Mouse (Mus musculus): Measurements from ENCODE around the gene Gosr2. TPM values are rescaled to one million over a fixed set of nuclear protein-coding genes. Genes with fewer than 3 reads are reported as not detected.

The Gosr2 gene
- total and polyA plus RNA-seq, 3 experiments, result 33.2 to 49.7 (median 37.8) TPM

DNA sequence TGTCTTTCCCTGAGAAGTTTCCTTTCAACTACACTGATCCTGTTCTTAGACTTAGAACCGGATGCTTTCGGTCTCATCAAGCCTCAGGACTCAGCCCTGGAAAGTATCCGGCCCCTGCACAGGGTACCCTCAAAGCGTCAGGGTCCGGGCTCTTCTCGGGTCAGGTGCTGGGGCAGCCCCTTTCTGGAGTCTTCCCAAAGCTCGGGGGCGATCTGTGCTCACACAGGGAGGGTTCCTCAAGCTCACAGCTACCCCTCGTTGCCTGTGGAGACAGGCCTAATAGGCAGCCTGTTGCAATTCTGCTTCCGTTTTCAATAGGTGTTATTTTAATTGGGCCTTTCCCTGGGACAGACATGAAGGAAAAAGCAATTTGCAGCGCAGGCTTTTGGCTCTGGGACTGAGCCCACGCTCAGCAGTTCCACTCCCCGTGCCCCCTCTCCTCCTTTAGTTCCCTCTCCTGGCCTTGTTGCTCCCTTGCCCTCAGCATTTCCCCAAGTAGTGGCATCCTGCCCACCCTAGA is 30.7 kb downstream of the Gosr2 start:
- Histone ChIP-seq H3K4me1 (ENCODE audit: control insufficient read depth, insufficient read depth, low read length) (no peaks in the 10 kb centered on the region), H3K27me3 (ENCODE audit: control insufficient read depth, insufficient read depth, low read length) (no peaks in the 10 kb centered on the region; the same call in 1 of the 2 replicates), H3K27ac (no peak overlapping the region), H3K9ac (ENCODE audit: low read depth, low read length) (no peak overlapping the region), H3K4me3 (no peak overlapping the region), H3K79me2 (replicated peaks; ENCODE audit: control insufficient read depth, insufficient read depth, low read length) (no peaks in the 10 kb centered on the region), H3K36me3 (ENCODE audit: control insufficient read depth, insufficient read depth, low read length) (no peaks in the 10 kb centered on the region)
- intact Hi-C loops (cut with DNase I), result no loop called here
- 57% methylated on average over 13 of the region's 13 CpGs for WGBS
- no peak for TF ChIP-seq EP300 (IDR thresholded peaks at IDR 0.05; ENCODE audit: insufficient read depth, low read depth, low read length)
- TF ChIP-seq POLR2A (IDR thresholded peaks at IDR 0.05; ENCODE audit: insufficient read depth, low read depth, low read length), result no peak
- no peak for TF ChIP-seq CTCF (IDR thresholded peaks at IDR 0.05)
- no peak for DNase-seq

GRCm38 (mm10) chr11:103666181-103666906 is 31.4 kb downstream of the Gosr2 start:
- intact Hi-C loops (cut with DNase I), result no loop called here
- Histone ChIP-seq H3K27ac (no peak overlapping the region), H3K4me3 (no peak overlapping the region), H3K9ac (ENCODE audit: low read depth, low read length) (no peak overlapping the region), H3K27me3 (ENCODE audit: control insufficient read depth, insufficient read depth, low read length) (no peaks in the 10 kb centered on the region; the same call in 1 of the 2 replicates), H3K36me3 (ENCODE audit: control insufficient read depth, insufficient read depth, low read length) (no peaks in the 10 kb centered on the region), H3K4me1 (ENCODE audit: control insufficient read depth, insufficient read depth, low read length) (no peaks in the 10 kb centered on the region), H3K79me2 (replicated peaks; ENCODE audit: control insufficient read depth, insufficient read depth, low read length) (no peaks in the 10 kb centered on the region)
- WGBS, result 27% methylated on average over 10 of the region's 10 CpGs
- no peak for DNase-seq
- no peak for TF ChIP-seq EP300 (IDR thresholded peaks at IDR 0.05; ENCODE audit: insufficient read depth, low read depth, low read length)
- no peak for TF ChIP-seq POLR2A (IDR thresholded peaks at IDR 0.05; ENCODE audit: insufficient read depth, low read depth, low read length)
- no peak for TF ChIP-seq CTCF (IDR thresholded peaks at IDR 0.05)

DNA sequence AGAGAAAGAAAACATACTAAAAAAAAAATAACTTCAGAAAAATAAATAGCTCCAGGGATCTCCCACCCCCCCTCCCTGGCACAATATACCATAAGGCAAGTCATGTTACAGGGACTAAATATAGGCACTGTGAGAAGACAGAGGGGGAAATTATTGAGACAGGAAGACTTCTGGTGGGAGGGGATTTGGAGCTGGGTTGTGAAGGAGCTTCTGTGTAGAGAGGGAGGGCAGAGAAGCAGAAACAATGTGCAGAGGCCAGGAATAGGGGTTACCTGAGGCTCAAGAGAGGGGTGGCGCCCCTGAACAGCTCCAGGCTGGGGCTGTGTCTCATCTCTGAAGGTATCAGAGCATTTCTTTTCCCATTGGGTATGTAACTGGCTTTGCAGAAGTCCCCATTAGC is 32.0 kb downstream of the Gosr2 start:
- no peaks in the 10 kb centered on the region for H3K36me3 ChIP-seq (ENCODE audit: control insufficient read depth, insufficient read depth, low read length)
- intact Hi-C loops (cut with DNase I), result no loop called here
- 50% methylated on average over 1 of the region's 1 CpGs for WGBS
- H3K4me3 ChIP-seq, result no peak overlapping the region
- H3K9ac ChIP-seq (ENCODE audit: low read depth, low read length), result no peak overlapping the region
- no peaks in the 10 kb centered on the region; the same call in 1 of the 2 replicates for H3K27me3 ChIP-seq (ENCODE audit: control insufficient read depth, insufficient read depth, low read length)
- no peak for TF ChIP-seq CTCF (IDR thresholded peaks at IDR 0.05)
- TF ChIP-seq POLR2A (IDR thresholded peaks at IDR 0.05; ENCODE audit: insufficient read depth, low read depth, low read length), result no peak
- TF ChIP-seq EP300 (IDR thresholded peaks at IDR 0.05; ENCODE audit: insufficient read depth, low read depth, low read length), result no peak
- no peak overlapping the region for H3K27ac ChIP-seq
- no peaks in the 10 kb centered on the region for H3K4me1 ChIP-seq (ENCODE audit: control insufficient read depth, insufficient read depth, low read length)
- DNase-seq, result no peak
- no peaks in the 10 kb centered on the region for H3K79me2 ChIP-seq (replicated peaks; ENCODE audit: control insufficient read depth, insufficient read depth, low read length)

- H3K4me1 ChIP-seq (ENCODE audit: control insufficient read depth, insufficient read depth, low read length), result no peaks in the 10 kb centered on the region
- H3K36me3 ChIP-seq (ENCODE audit: control insufficient read depth, insufficient read depth, low read length), result no peaks in the 10 kb centered on the region
- H3K4me3 ChIP-seq, result no peak overlapping the region
- intact Hi-C loops (cut with DNase I), result no loop called here
- TF ChIP-seq EP300 (IDR thresholded peaks at IDR 0.05; ENCODE audit: insufficient read depth, low read depth, low read length) (no peak), CTCF (IDR thresholded peaks at IDR 0.05) (no peak), POLR2A (IDR thresholded peaks at IDR 0.05; ENCODE audit: insufficient read depth, low read depth, low read length) (no peak)
- H3K79me2 ChIP-seq (replicated peaks; ENCODE audit: control insufficient read depth, insufficient read depth, low read length), result no peaks in the 10 kb centered on the region
- no peak for DNase-seq
- H3K27ac ChIP-seq, result no peak overlapping the region
- no peak overlapping the region for H3K9ac ChIP-seq (ENCODE audit: low read depth, low read length)
- WGBS, result 80% methylated on average over 8 of the region's 8 CpGs
- H3K27me3 ChIP-seq (ENCODE audit: control insufficient read depth, insufficient read depth, low read length), result no peaks in the 10 kb centered on the region; the same call in 1 of the 2 replicates
These were observed 34.6 kb downstream of the Gosr2 start for GRCm38 (mm10) chr11:103663119-103663518.

DNA sequence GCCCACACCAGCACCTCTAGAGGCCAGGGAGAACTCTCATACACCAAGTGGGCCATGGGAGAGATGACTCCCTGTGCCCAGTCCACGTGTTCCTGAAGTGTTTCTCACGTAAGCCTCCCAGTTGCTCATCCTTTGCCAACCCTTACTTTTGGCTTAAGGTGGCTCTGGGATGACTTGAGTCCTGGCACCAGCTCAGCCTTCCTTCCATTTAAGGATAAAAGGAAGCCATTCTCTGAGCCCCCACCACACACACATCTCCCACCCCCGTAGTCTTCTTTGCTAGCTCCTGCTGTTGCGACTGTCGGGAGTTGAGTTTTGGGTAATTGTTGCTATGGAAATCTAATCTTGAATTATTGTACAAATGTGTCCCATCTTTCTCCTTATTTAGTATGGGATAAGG is 35.2 kb downstream of the Gosr2 start:
- Histone ChIP-seq H3K79me2 (replicated peaks; ENCODE audit: control insufficient read depth, insufficient read depth, low read length) (no peaks in the 10 kb centered on the region), H3K4me3 (no peak overlapping the region), H3K36me3 (ENCODE audit: control insufficient read depth, insufficient read depth, low read length) (no peaks in the 10 kb centered on the region), H3K27ac (no peak overlapping the region), H3K27me3 (ENCODE audit: control insufficient read depth, insufficient read depth, low read length) (no peaks in the 10 kb centered on the region; the same call in 1 of the 2 replicates), H3K4me1 (ENCODE audit: control insufficient read depth, insufficient read depth, low read length) (no peaks in the 10 kb centered on the region), H3K9ac (ENCODE audit: low read depth, low read length) (no peak overlapping the region)
- no peak for TF ChIP-seq POLR2A (IDR thresholded peaks at IDR 0.05; ENCODE audit: insufficient read depth, low read depth, low read length)
- no peak for TF ChIP-seq CTCF (IDR thresholded peaks at IDR 0.05)
- no peak for TF ChIP-seq EP300 (IDR thresholded peaks at IDR 0.05; ENCODE audit: insufficient read depth, low read depth, low read length)
- no peak for DNase-seq
- intact Hi-C loops (cut with DNase I), result no loop called here
- 63% methylated on average over 5 of the region's 5 CpGs for WGBS

- WGBS, result 42% methylated on average over 4 of the region's 4 CpGs
- H3K79me2 ChIP-seq (replicated peaks; ENCODE audit: control insufficient read depth, insufficient read depth, low read length), result no peaks in the 10 kb centered on the region
- TF ChIP-seq EP300 (IDR thresholded peaks at IDR 0.05; ENCODE audit: insufficient read depth, low read depth, low read length), result no peak
- no peak for TF ChIP-seq POLR2A (IDR thresholded peaks at IDR 0.05; ENCODE audit: insufficient read depth, low read depth, low read length)
- no peaks in the 10 kb centered on the region for H3K36me3 ChIP-seq (ENCODE audit: control insufficient read depth, insufficient read depth, low read length)
- no peak overlapping the region for H3K9ac ChIP-seq (ENCODE audit: low read depth, low read length)
- no peak overlapping the region for H3K4me3 ChIP-seq
- H3K27ac ChIP-seq, result no peak overlapping the region
- DNase-seq, result no peak
- H3K4me1 ChIP-seq (ENCODE audit: control insufficient read depth, insufficient read depth, low read length), result no peaks in the 10 kb centered on the region
- no peaks in the 10 kb centered on the region; the same call in 1 of the 2 replicates for H3K27me3 ChIP-seq (ENCODE audit: control insufficient read depth, insufficient read depth, low read length)
- intact Hi-C loops (cut with DNase I), result no loop called here
These were observed 35.8 kb downstream of the Gosr2 start for GRCm38 (mm10) chr11:103661863-103662262.
